Mouse (Mus musculus): ENCODE results near the gene Hlcs.

GRCm38 (mm10) chr16:94190256-94190655 is 123.1 kb downstream of the Hlcs start:
- TF ChIP-seq CTCF (IDR thresholded peaks at IDR 0.05; ENCODE audit: low read depth, low read length) = no peak
- TF ChIP-seq EP300 (IDR thresholded peaks at IDR 0.05; ENCODE audit: insufficient read depth, low read depth, low read length) = no peak
- no peak for TF ChIP-seq POLR2A (IDR thresholded peaks at IDR 0.05; ENCODE audit: insufficient read depth, low read length)

Data from ES-Bruce4 (cell line).